Mouse (Mus musculus) ES-Bruce4 (cell line): ENCODE results near the gene Scube1. TPM values are rescaled to one million over a fixed set of nuclear protein-coding genes. Genes with fewer than 3 reads are reported as not detected.

Source experiments
- H3K27ac ChIP-seq: 2 replicates; pipeline ENCODE4 v1.5.1; 2012; ENCODE audit warnings: low read length, inconsistent platforms; ENCODE audit not compliant: insufficient read depth
- H3K27me3 ChIP-seq: 2 replicates; pipeline ENCODE4 v1.6.1; 2012; ENCODE audit warnings: mild to moderate bottlenecking, low read length, inconsistent platforms; ENCODE audit not compliant: control insufficient read depth, poor library complexity, insufficient read depth, severe bottlenecking
- H3K36me3 ChIP-seq: 2 replicates; pipeline ENCODE4 v1.6.1; 2012; ENCODE audit warnings: inconsistent platforms, mild to moderate bottlenecking, low read length, moderate library complexity; ENCODE audit not compliant: control insufficient read depth, poor library complexity, insufficient read depth, severe bottlenecking
- H3K4me1 ChIP-seq: one replicate; pipeline ENCODE4 v1.8.1; 2011; ENCODE audit warnings: low read length; ENCODE audit not compliant: control insufficient read depth, insufficient read depth
- H3K4me3 ChIP-seq: 2 replicates; pipeline ENCODE4 v1.5.1; 2011; ENCODE audit warnings: low read depth, mild to moderate bottlenecking, low read length
- H3K9ac ChIP-seq: 2 replicates; pipeline ENCODE4 v1.6.1; 2012; ENCODE audit warnings: low read depth, mild to moderate bottlenecking, inconsistent platforms; ENCODE audit not compliant: poor library complexity, severe bottlenecking
- H3K9me3 ChIP-seq: replicated peaks from 2 replicates; pipeline ENCODE4 v1.6.1; 2012; ENCODE audit warnings: mild to moderate bottlenecking, low read length, inconsistent platforms; ENCODE audit not compliant: control insufficient read depth, poor library complexity, insufficient read depth, severe bottlenecking
- CTCF ChIP-seq: IDR thresholded peaks from one replicate; pipeline ENCODE4 v1.8.1; 2011; ENCODE audit warnings: low read depth, low read length
- EP300 ChIP-seq: IDR thresholded peaks from 2 replicates; pipeline ENCODE4 v1.6.1; 2011; ENCODE audit warnings: low read depth, low read length; ENCODE audit not compliant: insufficient read depth
- POLR2A ChIP-seq: IDR thresholded peaks from one replicate; pipeline ENCODE4 v1.8.1; 2011; ENCODE audit warnings: low read length; ENCODE audit not compliant: insufficient read depth
- polyA plus RNA-seq: library from polyadenylated mRNA; stranded (reverse); fragments of >200 nt; gene quantifications from 2 replicates; pipeline ENCODE4 v1.2.4, GENCODE M21; 2011; ENCODE audit warnings: low read depth; ENCODE audit not compliant: missing spikeins, insufficient read depth, insufficient read length

The Scube1 gene
- polyA plus RNA-seq, 1 experiment, result 0.51 TPM

DNA sequence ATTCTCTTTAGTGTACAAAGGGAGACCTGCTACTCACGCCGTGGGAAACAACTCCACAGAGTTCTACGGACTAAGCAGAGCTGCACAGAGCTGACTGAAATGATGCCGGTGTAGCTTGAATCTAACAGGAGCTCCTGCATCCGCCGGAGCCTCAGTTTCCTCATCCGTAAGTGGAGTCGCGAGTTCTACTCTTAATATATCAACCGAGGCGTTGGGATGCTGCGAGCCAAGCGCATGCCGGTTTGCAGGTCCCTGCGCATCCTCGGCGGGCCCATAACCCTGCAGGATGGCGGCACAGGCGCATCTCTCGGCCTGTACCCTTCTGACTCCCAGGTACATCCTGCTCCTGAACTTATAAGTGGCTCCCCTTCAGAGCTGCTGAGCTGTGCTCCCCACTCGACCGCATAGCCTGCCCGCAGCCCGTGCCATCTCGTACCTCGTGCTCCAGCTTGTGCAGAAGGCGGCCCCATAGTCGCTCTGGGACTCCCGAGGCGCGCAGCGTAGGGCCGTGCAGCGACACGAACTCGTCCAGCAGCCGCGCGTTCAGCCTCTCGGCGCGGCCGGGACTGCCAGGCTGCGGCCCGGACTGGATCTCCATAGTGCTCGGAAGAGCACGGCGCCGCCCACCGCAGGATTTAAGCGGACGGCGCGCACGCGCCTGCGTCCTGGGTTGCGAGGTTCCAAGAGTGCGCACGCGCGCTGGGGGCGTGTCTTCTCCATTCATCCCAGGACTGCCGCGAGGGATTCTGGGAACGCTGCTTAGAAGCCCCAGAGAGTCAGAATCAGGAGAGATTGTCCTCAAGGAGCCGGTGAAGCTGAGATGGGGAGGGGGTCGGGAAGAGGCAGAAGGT, 130.1 kb downstream of the Scube1 start, which contains the start of gene Ttll12:
Gene Ttll12, minus strand, starts transcription at position 645 of the 851 bp plus-strand sequence.
- TF ChIP-seq POLR2A (peak; percentile 63), EP300 (0 out of 2 replicates have a peak, but pooled peaks have one; percentile 2), CTCF (no peak)
- no peaks in the 10 kb centered on the region for H3K27me3 ChIP-seq
- H3K9ac ChIP-seq, result peak within 1 kb of the TSS; percentile 72
- peak within 1 kb of the TSS; percentile 95 for H3K4me3 ChIP-seq
- no peaks in the 10 kb centered on the region for H3K36me3 ChIP-seq
- no peak within 1 kb of the TSS for H3K27ac ChIP-seq
- H3K4me1 ChIP-seq, result no peaks in the 10 kb centered on the region
- H3K9me3 ChIP-seq, result no peaks in the 10 kb centered on the region

DNA sequence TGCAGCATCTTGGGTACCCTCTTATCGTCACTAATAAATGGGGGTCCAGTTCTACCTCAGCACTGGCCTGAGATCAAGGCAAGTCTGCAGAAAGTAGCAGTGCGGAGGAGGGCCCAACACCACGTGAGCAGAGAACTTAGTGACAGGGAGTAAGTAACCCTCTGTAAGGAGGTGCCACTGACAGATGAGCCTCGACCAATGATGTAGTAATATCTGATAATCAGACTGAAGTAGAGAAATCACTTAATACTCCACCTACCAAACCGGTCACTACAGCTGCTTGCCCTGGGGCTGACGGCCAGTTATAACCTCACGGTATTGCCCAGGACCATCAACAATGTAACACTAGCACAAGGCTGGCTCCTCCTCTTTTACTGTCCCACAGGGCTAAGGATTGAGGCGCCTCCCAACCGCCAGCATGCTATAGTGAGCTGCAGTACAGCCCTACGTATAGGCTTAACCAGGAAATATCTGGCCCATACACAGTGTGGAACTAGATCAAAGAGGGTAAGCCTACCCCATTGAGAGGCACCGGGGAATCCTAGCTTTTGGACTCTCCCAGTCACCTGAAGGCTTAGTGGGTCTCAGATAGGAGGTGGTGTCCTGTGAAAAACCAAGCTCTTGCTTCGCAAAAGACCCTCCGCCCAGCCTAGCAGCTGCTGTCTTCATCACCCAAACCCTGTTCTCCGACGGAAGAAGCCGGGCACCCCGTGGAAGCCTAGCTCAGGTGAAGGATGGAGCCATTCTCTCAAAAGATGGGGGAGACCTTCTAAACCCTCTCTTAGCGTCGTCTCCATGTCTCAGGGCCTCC, 130.9 kb downstream of the Scube1 start:
- H3K27me3 ChIP-seq, result no peaks in the 10 kb centered on the region

DNA sequence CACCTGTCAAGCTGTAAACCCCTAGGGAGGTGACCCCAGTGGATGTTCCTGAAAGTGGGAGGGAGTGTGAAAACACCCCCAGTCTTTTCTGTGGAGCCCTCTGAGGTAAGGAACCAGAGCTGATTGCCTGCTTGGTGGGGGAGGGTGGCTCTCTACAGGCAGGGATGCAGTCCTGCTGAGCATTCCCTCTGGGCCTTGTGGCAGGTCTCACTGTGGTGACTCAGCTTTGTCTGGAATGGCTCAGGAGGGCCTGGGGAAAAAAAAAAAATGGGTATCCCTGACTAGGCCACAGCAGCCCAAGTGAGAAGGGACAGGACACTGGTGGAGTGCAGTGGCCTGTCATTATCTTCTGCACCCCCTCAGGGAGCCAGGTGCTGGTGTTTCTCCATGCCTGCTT, 131.6 kb downstream of the Scube1 start:
- Histone ChIP-seq H3K9me3 (no peaks in the 10 kb centered on the region), H3K4me3 (no peak overlapping the region), H3K4me1 (no peaks in the 10 kb centered on the region), H3K36me3 (no peaks in the 10 kb centered on the region), H3K27me3 (no peaks in the 10 kb centered on the region), H3K27ac (no peak overlapping the region), H3K9ac (0 out of 2 replicates have a peak overlapping the region, but pooled peaks have one; percentile 72)
- no peak for TF ChIP-seq POLR2A
- TF ChIP-seq CTCF, result no peak
- TF ChIP-seq EP300, result no peak

More for the DNA sequence above, 130.9 kb downstream of the Scube1 start:
- H3K36me3 ChIP-seq, result no peaks in the 10 kb centered on the region
- H3K27ac ChIP-seq, result no peak overlapping the region
- H3K9me3 ChIP-seq, result no peaks in the 10 kb centered on the region
- no peak for TF ChIP-seq POLR2A
- no peaks in the 10 kb centered on the region for H3K4me1 ChIP-seq
- H3K9ac ChIP-seq, result peak overlapping the region; percentile 72
- H3K4me3 ChIP-seq, result peak overlapping the region; percentile 95

DNA sequence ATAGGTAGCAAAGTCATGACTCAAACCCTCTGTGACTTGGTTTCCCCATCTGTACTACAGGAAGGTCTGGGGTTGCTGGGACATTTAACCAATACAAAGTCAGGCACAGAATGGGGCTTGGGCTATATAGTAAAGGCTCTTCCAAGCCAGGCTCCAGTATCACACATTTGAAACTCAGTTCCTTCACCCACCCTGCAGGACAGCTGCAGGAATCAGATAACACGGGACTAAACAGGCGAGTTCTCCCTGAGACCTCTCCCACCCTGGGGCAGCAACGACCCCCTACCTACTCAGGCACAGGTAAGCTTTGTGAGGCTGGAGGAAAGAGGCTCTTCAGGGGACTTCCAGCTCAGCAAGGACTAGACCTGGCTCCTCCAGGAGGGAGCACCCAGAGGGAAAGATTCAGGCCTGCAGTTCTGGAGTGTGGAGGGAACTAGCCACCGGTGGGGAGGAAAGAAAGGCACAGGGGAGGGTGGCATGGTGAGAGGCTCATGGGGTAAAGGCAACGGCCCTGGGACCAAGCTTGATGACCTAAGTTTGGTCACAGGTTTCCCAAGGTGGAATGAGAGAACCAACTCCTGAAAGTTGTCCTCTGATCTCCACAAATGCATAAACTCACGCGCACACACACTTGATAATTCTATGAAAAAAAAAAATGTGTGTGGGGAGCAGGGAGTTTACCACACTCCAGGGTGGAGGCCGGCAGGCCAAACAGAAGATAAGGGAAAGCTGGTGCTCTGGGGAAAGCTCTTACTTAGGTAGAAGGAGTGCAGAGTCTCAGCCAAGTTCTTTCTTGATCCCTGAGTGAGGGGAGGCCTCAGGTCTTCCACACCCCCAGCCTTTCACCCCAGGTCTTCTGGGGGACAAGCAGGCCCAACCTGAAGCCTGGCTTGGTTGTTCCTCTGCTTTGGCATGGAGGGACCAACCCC, 132.3 kb downstream of the Scube1 start:
- Histone ChIP-seq H3K9me3 (no peaks in the 10 kb centered on the region), H3K4me3 (no peak overlapping the region), H3K27ac (no peak overlapping the region), H3K36me3 (no peaks in the 10 kb centered on the region), H3K4me1 (no peaks in the 10 kb centered on the region), H3K27me3 (no peaks in the 10 kb centered on the region), H3K9ac (0 out of 2 replicates have a peak overlapping the region, but pooled peaks have one; percentile 72)
- TF ChIP-seq POLR2A, result no peak
- TF ChIP-seq CTCF, result no peak
- TF ChIP-seq EP300, result no peak

DNA sequence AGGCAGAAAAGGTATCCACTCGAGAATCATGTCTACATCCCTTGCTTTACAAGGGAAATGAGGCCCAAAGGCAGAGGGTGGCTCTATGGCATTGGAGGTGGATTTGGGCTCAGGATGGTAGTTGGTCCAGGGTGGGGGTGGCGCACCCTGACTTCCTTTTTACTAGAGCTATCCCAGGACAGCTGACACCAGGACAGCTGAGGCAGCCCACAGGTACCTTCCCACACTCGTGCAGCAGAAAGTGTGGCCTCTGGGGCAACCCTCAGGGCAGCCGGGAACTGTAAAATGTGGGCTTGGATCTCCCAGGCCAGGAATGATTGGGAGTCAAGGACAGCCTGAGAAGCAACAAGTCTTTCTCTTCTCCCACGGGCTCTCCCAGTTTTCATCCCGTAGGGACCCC, 133.1 kb downstream of the Scube1 start:
- H3K9me3 ChIP-seq, result no peaks in the 10 kb centered on the region
- H3K36me3 ChIP-seq, result no peaks in the 10 kb centered on the region; the same call in 1 of the 2 replicates
- no peaks in the 10 kb centered on the region for H3K4me1 ChIP-seq
- H3K9ac ChIP-seq, result no peak overlapping the region
- no peak overlapping the region for H3K4me3 ChIP-seq
- no peak overlapping the region for H3K27ac ChIP-seq
- no peaks in the 10 kb centered on the region for H3K27me3 ChIP-seq
- TF ChIP-seq CTCF (no peak), POLR2A (no peak), EP300 (no peak)
